Mouse (Mus musculus): ENCODE measurements around the gene Uqcr10.

The Uqcr10 gene

DNA sequence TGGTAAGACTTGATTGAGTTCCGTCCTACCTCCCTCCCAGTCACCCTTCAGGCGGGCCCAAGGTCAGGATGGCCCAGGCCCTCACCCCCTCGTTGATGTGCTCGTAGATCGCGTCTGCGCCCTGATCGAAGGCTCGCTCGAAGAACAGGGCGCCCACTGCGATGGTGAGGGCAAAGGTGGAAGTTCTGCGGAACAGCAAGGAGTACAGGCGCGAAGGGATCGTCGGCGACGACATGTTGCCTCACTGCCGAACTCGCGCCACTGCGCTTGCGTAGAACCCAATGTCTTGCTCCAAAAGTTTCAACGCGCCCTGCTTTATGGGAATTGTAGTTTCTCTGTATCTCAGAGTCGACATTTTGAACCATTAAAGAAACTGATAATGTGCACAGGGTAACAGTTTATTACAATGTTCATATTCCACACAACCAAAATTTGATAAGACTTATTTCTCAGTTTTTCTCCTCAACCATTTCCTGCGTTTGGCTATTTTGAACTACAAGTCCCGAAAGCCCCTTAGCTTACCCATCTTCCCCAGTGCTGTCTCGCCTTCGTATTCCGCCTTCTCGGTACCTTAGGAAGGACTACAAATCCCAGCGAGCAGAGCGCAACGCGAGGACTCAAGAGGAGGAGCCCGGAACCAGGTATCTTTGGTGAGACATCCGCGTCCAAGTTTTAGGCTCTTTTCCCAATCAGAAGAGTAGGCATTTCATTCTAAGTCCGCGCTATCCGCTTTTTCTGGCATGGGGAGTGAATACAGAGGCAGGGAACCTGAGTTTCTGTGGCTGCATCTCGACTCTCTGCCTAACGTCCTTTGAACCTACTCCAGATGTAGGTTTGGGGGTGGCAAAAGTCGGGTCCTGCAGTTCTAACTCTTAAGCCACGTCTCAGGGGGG is at the start of gene Uqcr10, which contains the start of gene Zmat5:
Uqcr10 (minus strand) TSS at position 271 of the 893 bp plus-strand sequence.
Zmat5 (plus strand) TSS at position 607 of the 893 bp plus-strand sequence.
- peak; percentile 95 for DNase-seq

DNA sequence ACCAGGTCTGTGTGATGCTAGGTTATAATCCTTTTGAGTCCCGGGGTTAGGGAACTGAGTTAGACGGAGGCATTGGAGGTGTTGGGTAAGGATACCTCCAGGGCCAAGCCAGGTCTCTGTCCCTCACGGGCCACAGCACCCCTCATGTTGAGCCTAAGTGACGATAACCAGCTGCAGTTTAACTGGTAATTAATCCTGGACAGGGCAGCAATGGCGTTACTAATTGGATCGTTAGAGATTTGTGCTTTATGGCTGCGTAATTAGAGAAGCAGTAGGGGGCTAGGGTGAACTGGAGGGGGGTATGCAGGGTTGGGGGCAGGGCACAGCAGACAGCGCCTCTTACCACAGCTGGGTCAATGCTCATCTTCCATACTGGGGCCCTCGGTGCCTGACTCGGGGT is 48.7 kb upstream of the Uqcr10 start:
- no peak for DNase-seq

DNA sequence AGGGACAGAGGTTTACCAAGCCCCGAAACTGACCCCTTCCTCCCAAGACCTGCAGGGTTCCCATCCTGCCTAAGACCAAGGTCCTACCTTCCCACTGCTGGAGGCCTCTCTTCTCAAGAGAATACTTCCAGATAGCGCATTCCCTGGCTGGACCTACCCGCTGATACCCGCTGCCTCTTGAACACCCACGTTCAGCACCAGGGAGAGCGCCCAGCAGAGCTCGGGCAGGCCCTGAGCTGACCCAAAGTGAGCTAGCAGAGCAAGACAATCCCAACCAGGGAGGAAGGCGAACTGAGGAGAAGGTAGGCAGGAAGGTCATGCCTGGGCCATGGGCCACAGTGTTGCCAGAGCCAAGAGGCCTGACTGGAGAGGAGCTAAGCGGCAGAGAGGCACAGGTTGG is 46.1 kb upstream of the Uqcr10 start:
- no peak for DNase-seq

DNA sequence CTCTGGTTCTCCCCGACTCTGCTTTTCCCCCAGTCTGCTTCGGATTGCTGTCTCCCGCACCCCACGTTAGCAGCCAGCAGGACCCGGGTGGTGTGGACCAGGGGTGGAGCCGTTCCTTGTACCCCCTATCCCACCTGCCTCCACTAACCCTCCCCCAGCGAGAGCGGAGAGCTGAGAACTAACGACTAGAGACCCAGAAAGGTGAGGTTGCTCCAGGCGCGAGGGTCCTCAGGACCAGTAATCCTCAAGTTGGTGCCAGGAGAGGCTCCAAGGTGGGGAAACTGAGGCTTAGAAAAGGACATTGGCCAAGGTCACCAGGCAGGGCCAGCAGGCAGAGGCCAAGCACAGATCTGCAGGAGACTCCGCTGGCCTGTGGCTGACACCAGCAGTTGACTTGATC is 43.1 kb upstream of the Uqcr10 start:
- no peak for DNase-seq

DNA sequence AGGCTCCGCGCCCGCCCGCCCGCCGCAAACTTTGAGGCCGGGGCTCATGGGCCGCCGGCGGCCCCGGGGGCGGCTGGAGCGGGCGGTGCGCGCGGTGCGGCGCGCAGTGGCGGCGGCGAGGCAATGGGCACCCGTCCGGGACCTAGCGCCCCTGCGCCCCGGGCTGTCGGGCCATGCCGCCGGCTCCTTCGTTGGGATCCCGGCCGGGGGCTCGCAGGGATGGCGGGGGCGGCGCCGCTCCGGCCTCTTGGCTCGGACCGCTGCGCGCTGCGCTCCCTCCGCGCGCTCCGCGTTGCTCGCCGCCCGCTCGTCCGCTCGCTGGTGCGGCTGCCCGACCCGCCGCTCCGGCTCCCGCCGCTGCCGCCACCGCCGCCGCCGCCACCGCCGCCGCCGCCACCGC is 42.6 kb upstream of the Uqcr10 start, which contains the start of gene Cabp7:
Cabp7 (minus strand) TSS at position 46 of the 400 bp plus-strand sequence.
- DNase-seq: no peak

DNA sequence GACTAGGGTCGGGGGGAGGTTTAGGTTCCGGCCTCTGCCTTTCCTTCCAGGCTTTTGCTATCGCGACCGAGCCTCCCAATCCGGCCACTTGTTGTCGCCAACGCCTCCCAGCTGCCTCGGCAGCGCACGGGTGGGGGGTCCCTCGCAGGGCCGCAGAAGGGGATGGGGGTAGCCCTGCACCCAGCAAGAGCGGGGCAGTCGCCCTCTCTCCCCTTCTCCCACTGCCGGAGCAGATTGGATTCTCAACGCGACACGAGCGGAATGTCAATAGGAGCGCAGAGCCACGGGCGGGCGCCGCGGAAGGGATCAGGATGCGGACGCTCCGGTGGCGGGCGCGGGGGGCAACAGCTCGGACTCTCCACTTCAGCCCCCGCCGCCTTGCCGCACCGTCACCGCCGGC is 41.8 kb upstream of the Uqcr10 start:
- DNase-seq: no peak

DNA sequence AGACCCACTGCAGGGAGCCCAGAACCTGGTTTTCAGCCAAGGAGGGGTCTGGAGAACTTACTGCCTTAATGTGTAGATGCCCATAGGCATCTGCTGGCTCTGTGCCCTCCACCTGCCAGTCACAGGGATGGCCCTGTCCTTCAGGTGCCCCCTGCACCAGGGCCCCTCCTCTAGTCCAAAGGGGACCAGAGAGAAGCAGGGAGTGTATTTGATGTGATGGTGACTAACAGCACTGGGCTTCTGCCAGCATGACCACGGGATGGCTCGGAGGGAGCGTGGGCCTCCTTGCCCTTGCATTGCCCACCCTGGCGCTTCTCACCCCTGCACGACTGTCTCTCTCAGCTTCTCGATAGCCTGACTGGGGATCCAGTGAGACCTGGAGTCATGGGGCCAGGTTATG is 40.5 kb upstream of the Uqcr10 start:
- no peak for DNase-seq

DNA sequence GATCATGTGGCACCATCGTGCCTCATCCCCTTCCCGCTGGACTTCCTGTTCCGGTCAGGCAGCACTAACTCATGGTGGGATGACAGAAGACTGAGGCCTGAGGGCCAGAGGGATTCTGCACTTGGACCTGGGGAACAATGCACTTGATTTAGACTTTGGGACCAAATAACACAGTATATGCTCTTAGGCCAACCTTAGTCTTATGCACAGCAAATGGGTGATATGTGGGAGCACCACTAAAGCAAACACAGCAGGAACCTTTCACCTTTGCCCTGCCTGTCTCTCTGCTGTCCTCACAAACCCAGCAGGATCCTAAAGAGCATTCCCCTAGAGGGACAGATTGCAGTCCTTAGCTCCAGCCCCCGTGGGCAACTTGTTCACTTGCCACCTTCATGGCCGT is 36.6 kb upstream of the Uqcr10 start:
- no peak for DNase-seq

DNA sequence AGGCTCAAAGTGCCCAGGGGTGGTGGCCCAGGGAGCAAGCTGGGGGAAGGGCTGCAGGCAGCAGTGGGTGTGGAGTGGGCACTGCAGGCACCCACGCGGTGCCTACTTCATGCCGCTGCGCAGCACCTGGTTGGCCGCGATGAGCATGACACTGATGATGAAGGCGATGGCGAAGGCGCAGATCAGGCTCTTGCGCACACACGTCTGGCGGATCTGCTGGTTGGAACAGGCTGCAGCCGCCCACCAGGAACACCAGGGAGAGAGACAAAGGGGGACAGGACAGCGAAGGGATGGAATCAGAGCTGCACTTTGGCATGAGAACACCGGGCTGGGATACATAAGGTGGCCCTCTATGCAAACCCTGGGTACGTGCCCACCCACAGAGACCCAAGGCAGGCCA is 34.6 kb upstream of the Uqcr10 start:
- no peak for DNase-seq

DNA sequence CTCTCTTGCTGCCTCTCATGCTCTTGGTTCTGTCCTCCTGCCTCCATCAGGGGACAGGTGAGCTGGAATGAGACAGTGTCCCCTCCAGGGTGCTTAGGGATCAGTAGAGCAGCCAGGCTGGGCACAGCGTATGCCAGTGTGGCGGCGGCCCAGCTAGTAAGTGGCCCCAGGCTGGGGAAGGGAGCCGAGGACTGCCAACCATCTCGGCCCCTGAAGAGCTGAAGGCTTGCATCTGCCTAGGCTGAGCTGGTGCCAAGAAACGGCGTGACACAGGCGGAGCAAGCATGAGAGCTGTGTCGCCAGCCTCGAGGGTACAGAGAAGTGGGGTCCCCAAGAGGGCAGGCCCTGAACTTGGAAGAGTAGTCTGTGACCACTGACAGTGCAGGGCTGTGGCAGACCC is 33.5 kb upstream of the Uqcr10 start:
- DNase-seq: peak; percentile 79 to 87

DNA sequence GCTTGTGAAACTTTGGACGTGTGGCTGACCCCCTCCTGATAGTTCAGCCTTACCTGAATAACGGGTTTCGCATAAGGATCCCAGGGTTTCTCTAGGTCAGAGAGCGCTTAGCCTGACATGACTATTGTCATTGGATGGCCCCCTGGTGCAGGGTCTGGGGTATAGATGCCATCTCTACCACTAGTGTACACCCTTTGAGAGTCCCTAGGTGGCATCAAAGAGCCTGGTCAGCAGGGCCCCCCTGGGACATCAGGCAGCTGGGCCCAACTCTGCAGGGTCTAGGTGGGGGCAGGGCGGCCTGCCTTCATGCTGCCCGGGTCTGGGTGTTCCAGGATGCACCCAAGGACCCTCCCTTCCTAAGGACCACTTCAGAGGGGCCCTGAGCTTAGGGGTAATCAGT is 32.2 kb upstream of the Uqcr10 start:
- DNase-seq: no peak

DNA sequence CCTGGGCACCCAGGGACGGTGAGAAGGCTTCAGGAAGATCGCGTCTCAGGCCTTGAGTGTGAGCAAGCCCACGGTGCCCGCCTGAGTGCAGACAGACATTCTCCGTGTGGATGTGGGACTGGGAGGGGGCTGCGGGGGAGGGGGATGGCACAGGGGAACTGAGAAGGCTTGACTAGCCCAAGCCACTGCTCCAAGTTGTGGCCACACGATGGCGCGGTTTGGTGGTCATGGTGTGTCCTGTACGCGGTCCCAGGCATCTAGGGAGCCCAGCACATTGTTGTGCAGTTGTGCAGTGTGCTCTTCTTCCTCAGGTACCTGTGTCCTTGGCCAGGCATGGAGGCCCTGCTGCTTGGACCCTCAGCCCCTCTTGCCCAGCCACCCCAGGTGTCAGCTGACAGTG is 30.0 kb upstream of the Uqcr10 start:
- DNase-seq: no peak

DNA sequence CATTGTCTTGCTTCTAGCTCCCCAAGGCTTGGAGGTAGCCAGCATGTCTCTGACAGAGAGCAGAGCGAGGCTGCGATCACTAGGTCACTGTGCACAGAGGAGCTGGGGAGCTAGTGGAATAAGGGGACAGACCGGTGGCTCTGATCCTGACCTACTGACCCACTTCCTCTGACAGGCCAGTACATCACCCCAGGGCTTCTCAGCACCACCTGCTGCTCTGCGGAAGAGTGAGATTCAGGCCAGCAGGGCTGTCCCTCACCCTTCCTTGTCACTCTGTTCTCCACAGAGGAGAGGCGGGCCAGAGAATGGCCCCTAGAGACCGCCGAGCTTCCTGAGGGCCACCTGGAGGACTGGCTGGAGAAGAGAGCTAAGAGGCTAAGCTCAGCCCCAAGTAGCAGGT is 27.6 kb upstream of the Uqcr10 start:
- DNase-seq: peak; percentile 52 to 54

DNA sequence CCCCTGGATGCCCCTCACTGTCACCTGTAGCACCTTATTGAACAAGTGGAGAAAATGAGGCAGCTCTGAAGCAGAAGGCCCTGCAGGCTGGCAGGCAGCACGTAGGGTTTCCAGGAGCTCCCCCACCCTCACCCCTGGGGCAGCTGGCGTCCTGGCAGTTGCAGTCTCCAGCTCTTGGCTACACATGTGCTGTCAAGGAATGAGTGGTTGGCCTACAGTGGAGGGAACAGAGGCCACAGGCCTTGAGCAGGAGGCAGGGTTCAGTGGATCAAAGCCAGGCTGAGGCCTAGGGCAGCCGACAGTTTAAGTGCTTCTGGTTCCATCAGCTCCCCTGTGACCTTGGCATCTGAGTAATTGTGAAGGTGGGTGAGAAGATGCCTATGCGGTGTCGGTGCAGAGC is 26.8 kb upstream of the Uqcr10 start:
- no peak for DNase-seq

DNA sequence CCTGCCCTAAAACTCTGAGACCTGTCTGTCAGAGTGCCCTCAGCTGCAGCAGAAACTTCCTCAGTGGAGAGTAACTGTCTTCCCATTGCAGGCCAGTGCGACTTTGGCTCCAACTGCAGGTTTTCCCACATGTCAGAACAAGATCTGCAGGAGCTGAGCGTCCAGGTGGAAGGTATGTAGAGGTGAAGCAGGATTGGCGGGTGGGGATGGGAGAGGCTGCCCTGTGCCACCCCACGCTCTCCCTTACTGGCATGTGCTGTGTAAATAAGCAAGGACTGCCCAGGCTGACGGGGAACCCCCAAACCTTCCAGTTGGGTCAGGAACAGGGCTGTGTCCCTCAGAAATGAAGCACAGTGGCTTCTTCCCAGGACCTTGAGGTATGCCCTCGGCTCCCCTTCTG is 26.0 kb upstream of the Uqcr10 start:
- no peak for DNase-seq

DNA sequence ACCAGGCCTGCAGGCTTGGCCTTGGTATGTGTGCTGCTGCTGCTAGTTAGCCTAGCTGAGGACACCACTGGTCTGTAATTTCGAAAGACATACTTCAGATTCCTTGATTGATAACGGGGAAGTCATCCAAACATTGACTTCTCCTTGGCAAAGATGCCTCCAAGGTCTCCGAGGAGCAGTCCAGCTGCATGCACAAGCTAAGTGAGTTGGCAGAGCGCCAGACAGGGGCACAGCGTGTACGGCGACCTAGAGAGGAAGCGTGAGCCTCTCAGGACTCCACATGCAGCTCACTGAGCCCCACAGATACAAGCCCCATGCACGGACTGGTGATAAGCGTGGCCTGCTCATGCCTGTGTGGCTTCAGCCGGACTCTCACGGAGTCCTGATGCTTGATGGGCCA is 25.5 kb upstream of the Uqcr10 start:
- no peak for DNase-seq

DNA sequence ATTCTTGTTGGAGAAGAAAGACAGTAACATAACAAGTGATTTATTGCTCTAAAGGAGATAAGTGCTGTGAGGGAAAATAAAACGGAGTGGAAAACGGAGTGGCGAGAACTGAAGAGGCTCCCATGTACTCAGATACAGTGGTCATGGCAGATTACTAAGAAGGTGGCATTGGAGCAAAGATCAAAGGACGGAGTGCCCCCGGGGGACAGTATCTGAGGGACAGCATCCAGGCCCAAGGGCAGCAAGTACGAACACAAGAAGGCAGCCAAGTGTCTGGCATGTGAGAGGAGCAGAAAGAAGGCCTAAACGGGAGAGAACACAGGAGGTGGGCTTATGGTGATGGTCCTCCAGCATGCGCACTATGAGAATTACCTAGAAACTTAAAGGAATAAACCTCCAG is 17.6 kb upstream of the Uqcr10 start:
- no peak for DNase-seq

DNA sequence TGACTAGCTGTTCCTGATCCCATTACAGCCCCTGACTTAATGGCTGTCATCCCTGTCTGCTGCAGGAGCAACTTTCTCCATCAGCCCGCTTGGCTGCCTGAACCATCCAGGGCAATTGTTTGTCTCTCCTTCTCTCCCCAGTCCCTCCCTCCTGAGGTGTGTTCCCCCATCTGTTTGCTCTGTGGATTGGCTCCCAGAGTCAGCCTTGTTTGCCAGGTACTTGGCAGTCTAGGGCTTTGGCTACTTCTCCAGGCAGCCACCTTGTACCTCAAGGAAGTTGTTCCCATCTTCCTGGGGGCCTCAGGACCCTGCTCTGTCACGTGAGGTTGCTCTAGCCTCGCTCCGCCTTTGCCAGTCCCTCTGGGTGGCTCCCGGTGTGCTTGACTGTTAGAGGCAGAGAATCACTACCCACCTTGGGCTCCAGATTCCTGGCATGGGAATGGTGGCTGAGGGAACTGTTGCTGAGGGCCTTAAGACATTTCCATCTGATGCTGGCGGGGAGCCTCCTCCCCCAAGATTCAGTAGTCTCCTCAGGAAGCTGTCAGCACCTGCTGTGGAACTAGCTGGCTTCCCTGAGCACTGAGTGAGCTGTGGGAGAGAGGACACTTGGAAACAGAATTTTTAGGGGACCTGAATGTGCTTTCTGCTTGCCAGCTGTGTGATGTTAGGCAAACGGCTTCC is 16.9 kb upstream of the Uqcr10 start:
- peak; percentile 69 to 81 for DNase-seq

DNA sequence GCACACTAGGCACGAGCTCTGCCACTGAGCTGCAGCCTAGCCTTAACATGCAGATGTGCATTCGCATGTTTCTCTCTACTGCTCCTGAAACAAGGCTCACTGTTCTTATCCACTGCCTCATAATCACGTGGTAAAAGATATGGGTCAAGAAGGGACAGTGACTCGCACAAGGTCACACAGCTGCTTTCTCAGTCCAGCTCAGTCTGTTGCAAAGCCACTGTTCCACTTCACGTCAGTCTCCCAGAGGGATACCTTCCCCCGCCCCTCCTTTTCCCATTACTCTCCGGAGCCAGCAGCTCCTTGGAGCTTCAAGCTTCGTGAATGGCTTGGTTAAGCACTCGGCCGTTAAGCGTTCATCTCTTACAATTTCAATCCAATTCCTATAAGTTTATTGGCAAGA is 16.3 kb upstream of the Uqcr10 start:
- DNase-seq: no peak

DNA sequence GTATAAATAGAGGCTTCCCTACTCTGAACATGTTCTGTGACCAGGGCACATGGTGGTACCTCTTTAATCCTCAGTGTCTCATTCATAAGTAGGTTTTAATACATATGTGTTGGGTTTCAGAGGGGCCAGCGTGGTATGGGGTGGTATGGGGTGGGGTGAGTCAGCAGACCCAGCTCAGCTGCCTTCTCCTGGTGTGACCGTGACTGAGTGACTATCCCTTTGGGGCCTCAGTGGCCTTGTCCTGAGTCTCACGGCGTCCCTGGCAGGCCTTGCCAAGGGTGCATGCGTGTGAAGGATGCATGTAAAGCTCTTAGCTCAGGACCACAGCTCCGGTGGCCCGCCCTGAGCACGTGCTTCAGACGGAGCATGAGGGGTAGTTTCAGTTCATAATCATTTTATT is 15.8 kb upstream of the Uqcr10 start:
- DNase-seq: no peak

DNA sequence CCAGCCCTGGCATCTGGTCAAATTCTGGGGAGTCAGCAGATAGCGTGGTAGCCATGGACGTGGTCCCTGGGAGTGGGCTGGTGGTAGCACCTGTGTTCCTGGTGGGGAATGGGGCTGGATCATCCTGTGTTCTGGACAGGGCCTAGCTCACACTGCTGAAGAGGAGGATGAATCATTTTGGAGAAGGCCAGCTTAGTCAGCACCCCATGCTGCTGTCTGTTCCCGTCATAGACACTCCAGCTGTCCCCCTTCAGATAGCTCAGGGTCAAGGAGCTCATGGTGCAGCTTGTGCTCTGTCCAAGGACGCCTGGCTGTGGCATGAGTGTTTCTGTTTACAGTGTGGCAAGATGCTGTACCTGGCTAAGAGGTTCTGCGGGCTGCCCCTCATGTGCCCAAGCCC is 14.4 kb upstream of the Uqcr10 start:
- DNase-seq: peak in 1 of 2 experiments; percentile 37

DNA sequence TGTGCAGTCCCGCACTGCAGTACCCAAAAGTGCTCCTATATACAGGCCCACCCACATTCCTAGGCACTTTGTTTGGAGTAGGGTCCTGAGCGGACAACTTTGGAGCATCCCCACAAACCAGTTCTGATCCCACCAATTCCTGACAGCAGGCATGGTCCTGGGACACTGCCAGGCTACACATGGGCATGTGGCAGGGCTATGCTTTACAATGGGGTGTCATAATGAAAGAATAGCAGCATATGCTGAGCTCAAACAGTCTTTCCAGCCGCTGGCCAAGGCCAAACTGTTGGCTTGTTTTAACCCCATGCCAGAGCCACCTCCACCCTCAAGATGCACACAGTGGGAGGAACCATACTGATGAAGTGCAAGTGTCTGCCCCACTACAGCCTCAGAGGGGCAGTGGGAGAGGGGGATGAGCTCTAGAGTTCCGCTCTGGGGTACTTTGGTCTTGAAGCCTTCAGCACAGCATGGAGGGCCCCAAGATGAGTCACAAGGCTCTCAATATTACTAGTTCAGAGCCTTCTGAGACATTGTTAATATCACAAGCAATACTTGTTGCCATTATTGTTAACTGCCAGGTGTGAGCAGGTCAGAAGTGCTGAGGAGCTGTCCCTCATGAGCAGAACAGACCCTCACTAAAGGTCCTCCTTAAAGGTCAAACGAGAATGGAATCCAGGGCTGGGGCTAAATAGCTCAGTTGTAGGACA is 12.5 kb upstream of the Uqcr10 start:
- DNase-seq: peak in 1 of 2 experiments; percentile 36

DNA sequence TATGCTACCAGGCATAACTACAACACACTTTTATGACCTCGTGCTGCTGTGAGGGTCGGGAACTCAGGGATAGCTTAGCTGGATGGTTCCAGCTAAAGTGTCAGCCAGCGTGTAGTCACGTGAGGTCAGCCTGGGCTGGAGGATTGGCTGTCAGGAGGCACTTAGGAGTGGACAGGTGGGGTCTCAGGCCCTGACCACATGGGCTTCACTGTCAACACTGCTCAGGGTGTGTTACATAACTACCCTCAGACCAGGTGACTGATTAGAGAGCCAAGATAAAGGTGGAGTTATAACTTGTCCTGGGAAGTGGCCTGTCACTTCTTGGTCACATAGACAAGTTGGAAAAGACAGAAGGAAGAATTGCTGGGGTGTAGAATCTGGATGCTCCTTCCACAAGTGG is 11.5 kb upstream of the Uqcr10 start:
- DNase-seq: no peak

DNA sequence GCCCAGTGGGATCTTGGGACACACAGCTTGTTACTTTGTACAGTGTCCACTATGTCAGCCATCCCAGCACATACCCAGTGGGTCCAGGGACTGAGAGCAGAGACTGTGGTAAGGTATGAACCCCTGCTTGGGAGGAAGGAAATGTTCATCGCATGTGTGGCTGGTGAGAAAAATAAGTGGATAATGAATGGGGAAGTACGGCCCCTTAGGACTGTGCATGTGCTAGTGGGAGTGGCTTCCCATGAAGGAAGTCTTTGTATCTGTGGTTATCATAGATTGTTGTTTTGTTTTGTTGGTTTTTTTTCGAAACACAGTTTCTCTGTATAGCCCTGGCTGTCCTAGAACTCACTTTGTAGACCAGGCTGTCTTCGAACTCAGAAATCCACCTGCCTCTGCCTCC is 10.6 kb upstream of the Uqcr10 start:
- DNase-seq: no peak
